Mouse (Mus musculus) thymus, postnatal 10 days (tissue): ENCODE data around the gene Sarnp.

Experiments used
- DNase-seq, 2 experiments: peaks; one replicate each; pipeline ENCODE4 v3.0.0; 2021; ENCODE audit warnings: low spot score in 2 of 2

Sarnp gene

GRCm38 (mm10) chr10:128817033-128817432 is at the start of gene Sarnp:
Sarnp (plus strand) TSS chr10:128817333.
- no peak for DNase-seq

- DNase-seq: peak in 1 of 2 experiments; percentile 21
Measured at GRCm38 (mm10) chr10:128772895-128773294, 44.2 kb upstream of the Sarnp start.

DNA sequence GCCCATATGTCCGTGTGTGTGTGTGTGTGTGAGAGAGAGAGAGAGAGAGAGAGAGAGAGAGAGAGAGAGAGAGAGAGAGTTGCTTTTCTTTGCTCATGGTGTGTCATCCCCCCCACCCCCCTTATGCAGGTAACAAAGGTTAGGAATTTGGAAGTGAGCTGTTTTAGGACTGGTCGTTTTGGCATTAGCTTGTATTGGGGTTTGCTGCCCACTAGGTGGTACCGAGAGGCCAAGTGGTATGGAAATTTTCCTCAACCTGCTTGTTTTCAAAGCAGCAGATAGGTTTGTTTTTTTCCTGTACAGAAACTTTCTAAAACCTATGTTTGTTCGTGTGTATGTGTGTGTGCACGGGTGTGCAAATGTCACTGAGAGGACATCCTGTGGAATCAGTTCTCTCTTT is 43.4 kb upstream of the Sarnp start:
- no peak for DNase-seq

DNA sequence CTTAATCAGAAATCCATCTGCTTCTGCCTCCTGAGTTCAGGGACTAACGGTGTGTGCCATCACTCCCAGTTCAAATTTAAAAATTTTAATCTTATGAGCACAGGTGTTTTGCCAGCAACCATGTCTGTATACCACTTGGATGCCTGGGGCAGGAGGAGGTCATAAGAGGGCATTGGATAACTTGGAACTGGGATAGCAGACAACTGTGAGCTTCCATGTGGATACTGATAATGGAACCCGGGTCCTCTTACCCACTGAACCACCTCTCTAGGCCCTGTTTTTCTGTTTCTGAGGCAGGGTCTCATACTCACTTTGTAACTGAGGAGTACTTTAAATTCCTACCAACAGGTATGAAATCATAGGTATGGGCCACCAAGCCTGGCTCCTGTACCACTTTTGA is 38.7 kb upstream of the Sarnp start:
- no peak for DNase-seq

GRCm38 (mm10) chr10:128779011-128779795 is 37.9 kb upstream of the Sarnp start:
- DNase-seq: no peak

DNA sequence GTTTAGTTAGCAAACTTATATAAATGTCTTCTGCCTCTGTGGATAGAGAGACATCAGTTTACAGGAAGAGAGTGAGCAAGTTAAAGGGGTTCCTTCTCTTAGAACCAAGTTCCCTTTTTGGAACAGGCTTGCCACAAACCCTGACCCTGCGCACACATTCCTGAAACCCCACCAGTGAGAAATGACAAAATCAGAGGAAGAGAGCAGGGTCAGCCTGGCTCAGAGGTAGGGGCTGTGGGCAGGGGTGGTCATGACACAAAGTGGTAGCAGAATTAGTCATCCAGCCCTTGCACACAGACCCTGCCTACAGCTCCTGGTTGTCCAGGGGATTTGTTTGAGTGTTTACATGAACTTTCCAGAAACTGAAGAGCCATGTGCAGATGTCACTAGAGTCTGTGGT is 36.9 kb upstream of the Sarnp start:
- DNase-seq: no peak

DNA sequence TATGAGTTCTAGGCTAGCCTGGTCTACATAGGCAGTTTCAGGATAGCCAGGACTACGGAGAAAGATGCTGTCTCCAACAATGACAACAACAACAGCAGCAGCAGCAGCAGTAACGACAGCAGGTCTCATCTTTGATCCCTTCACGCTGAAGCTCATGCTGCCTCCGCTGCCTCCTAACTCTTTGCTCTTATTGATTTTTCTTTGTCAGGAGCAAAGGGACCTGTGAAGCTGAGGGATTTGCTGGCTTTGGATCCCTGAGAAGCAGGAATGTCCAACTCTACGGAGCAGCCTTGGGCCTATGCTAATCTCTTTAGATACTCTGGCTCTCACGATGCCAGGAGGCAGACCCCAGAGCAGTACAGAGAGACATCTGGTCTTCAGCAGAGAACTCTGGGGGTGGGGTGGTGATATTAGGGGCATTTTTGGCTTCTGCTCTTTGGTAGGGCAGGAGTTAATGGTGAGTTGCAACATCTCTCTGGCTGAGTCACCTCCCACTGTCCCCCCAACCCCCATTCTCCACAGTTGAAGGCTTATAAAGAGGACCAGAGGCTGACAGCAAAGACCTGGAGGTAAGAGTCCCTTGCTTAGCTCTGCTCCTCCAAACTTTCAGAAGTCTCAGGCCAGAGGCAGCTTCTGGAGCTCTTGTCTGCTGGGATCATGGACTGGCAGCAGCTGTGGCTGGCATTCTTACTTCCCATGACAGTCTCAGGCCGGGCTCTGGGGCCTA is 26.6 kb upstream of the Sarnp start, which contains the start of gene Mmp19:
Mmp19 (plus strand) TSS at position 513 of the 727 bp plus-strand sequence.
- DNase-seq: no peak

DNA sequence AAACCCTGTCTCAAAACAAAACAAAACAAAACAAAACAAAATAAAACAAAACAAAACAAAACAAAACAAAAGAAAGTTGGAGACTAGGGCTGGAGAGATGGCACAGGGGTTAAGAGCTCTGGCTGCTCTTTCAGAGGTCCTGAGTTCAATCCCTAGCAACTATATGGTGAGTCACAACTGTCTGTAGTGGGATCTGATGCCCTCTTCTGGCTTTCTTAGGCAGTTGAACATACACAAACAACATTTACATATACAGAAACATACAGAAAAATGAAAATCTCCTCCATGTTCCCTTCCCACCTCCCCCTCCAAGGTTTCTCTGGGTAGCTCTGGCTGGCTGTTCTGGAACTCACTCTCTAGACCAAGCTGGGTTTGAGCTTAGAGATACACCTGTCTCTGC is 25.1 kb upstream of the Sarnp start:
- DNase-seq: no peak

DNA sequence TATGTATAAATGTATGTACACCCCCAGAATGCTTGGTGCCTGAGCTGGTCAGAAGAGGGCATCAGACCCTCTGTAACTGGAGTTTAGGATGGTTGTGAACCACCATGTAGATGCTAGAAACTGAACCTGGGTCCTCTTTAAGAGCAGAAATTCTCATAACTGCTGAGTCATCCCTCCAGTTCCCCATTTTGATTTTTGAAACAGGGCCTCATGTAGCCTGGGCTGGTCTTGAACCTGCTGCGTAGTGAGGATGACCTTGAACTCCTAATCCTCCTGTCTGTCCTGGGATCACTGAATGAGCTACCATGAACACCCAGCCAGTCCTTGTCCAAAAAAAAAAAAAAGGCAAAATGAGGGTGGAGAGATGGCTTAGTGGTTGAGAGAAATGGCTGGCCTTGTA is 23.9 kb upstream of the Sarnp start:
- DNase-seq: no peak

GRCm38 (mm10) chr10:128794391-128794790 is 22.7 kb upstream of the Sarnp start:
- DNase-seq: no peak

- DNase-seq: no peak
Measured at GRCm38 (mm10) chr10:128795581-128795980, 21.6 kb upstream of the Sarnp start.

GRCm38 (mm10) chr10:128798676-128799075 is 18.5 kb upstream of the Sarnp start:
- DNase-seq: no peak

- no peak for DNase-seq
Measured at GRCm38 (mm10) chr10:128801981-128802495, 15.1 kb upstream of the Sarnp start.

GRCm38 (mm10) chr10:128802956-128803355 is 14.2 kb upstream of the Sarnp start:
- DNase-seq: no peak

DNA sequence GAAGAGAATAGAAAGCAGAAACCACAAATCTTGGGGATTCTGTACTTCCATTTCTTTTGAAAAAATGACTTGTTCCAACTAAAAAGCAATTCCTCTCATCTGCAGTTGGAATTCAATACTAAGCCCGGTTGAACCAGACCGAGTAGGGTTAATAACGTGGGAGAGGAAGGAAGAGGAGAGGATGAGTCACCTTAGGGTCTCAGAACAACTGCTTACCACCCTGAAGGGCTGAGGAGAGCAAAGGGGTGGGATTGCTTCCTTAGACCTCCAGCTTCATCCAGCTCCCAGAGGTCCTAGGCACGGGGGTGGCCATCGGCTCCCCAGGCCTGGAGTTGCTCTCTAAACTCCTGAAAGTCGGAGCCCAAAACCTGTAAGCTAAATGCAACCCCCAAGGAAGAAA is 13.8 kb upstream of the Sarnp start:
- DNase-seq: no peak

GRCm38 (mm10) chr10:128803771-128804270 is 13.3 kb upstream of the Sarnp start, which contains the start of gene Dnajc14:
Dnajc14 (plus strand) TSS chr10:128804062.
- peak in 1 of 2 experiments; percentile 16 for DNase-seq

GRCm38 (mm10) chr10:128804271-128805091 is 12.7 kb upstream of the Sarnp start, which contains the start of gene Tmem198b:
Tmem198b (minus strand) TSS chr10:128804370.
- DNase-seq: peak; percentile 45 to 49

- DNase-seq: peak; percentile 96 to 97
Measured at GRCm38 (mm10) chr10:128805092-128806000, 11.8 kb upstream of the Sarnp start.

GRCm38 (mm10) chr10:128806086-128806485 is 11.0 kb upstream of the Sarnp start:
- no peak for DNase-seq

- DNase-seq: no peak
Measured at GRCm38 (mm10) chr10:128807018-128807417, 10.1 kb upstream of the Sarnp start.
